Mouse (Mus musculus) lung, embryonic 16.5 days (tissue): ENCODE data around the gene Gm49361. TPM values are rescaled to one million over a fixed set of nuclear protein-coding genes. Genes with fewer than 3 reads are reported as not detected.

ENCODE experiments used
- ATAC-seq: fragments of 200-750 bp; cut with Nextera tagmentation; 2 replicates; pipeline ENCODE4 v1.8.0; 2017; ENCODE audit warnings: low read depth, mild to moderate bottlenecking, moderate library complexity
- H3K27ac ChIP-seq: fragments of 300-500 bp; sonication (generic); 2 replicates; pipeline ENCODE4 v1.5.1; 2014; ENCODE audit warnings: mild to moderate bottlenecking, control low read depth, low read length
- H3K27me3 ChIP-seq: fragments of 300-500 bp; sonication (generic); 2 replicates; pipeline ENCODE4 v1.6.1; 2014; ENCODE audit warnings: low read depth, low read length, mixed read lengths; ENCODE audit not compliant: control insufficient read depth, insufficient read depth
- H3K36me3 ChIP-seq: fragments of 300-500 bp; sonication (generic); 2 replicates; pipeline ENCODE4 v1.6.1; 2014; ENCODE audit warnings: low read length; ENCODE audit not compliant: control insufficient read depth, insufficient read depth
- H3K4me1 ChIP-seq: fragments of 300-500 bp; sonication (generic); replicated peaks from 2 replicates; pipeline ENCODE4 v1.6.1; 2014; ENCODE audit warnings: low read length, mixed read lengths; ENCODE audit not compliant: control insufficient read depth, insufficient read depth
- H3K4me2 ChIP-seq: fragments of 300-500 bp; sonication (generic); 2 replicates; pipeline ENCODE4 v1.6.1; 2014; ENCODE audit warnings: low read depth, low read length, control low read depth
- H3K4me3 ChIP-seq: fragments of 300-500 bp; sonication (generic); 2 replicates; pipeline ENCODE4 v1.5.1; 2014; ENCODE audit warnings: mild to moderate bottlenecking, low read length, control low read depth
- H3K9ac ChIP-seq: fragments of 300-500 bp; sonication (generic); 2 replicates; pipeline ENCODE4 v1.6.1; 2014; ENCODE audit warnings: low read length, control low read depth
- H3K9me3 ChIP-seq: fragments of 300-500 bp; sonication (generic); 2 replicates; pipeline ENCODE4 v1.6.1; 2016; ENCODE audit warnings: low read length; ENCODE audit not compliant: control insufficient read depth
- WGBS: fragments of 180-500 bp; shearing (Covaris S2); extraction: QIAGEN DNeasy Blood & Tissue Kit; methylation state at CpG from one replicate; pipeline ENCODE4 v1.1.7; 2014; 5-methylcytosine and 5-hydroxymethylcytosine counted together
- polyA plus RNA-seq: library from polyadenylated mRNA; unstranded; fragments of >200 nt; fragmentation: Nextera tagmentation; extraction: Ambion mirVana; gene quantifications from 2 replicates; pipeline ENCODE4 v1.2.1, GENCODE M21; 2015

Gm49361 gene
- polyA plus RNA-seq, 1 experiment from 2014 or later = not detected

DNA sequence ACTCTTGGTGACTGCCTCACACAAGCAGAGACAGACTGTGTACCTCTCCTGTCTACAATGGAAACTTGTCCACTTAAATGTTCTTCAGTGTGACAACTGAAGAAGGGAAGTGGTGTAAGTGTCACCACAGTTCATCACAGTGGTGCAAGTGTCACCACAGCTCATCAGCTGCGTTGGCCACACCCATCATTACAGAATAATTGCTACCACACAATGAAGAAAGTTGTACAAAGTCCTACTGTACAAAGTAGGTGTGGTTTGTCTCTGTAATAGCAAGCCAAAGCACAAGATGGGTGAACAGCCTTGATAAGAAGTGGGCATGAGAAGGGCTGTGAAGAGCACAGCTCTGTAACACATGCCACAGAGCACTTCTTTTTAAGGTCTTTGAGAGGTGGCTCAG lies 33.0 kb downstream of the Gm49361 start:
- no peak overlapping the region for H3K4me2 ChIP-seq
- H3K9ac ChIP-seq = no peak overlapping the region
- WGBS = 72% methylated on average over 1 of the region's 1 CpGs

DNA sequence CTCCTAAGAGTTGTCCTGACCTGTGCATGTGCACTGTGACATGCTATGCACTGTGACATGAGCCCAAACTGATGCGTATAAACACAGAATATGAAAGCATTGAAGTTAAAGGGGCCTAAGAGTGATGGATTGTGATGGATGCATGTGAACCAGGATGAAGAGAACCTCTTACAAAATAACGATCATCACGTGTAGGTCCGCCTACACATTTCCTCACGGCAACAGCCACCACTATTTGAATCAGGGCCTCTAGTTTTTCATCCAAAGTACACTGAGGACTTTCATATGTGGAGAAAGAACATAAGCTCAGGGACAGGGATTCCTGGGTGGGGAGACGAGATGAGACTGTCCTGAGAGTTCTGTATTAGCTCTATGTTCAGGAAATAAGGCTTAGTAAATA lies 34.8 kb downstream of the Gm49361 start:
- H3K4me3 ChIP-seq = no peak overlapping the region
- no peaks in the 10 kb centered on the region; the same call in 1 of the 2 replicates for H3K36me3 ChIP-seq
- H3K27ac ChIP-seq = no peak overlapping the region
- ATAC-seq = no peak
- 76% methylated on average over 6 of the region's 6 CpGs for WGBS
- no peaks in the 10 kb centered on the region for H3K9me3 ChIP-seq
- H3K27me3 ChIP-seq = no peaks in the 10 kb centered on the region
- no peak overlapping the region for H3K4me2 ChIP-seq
- H3K4me1 ChIP-seq = peaks cover 31% of the 10 kb centered on the region
- H3K9ac ChIP-seq = no peak overlapping the region

More for the DNA sequence above, 33.0 kb downstream of the Gm49361 start:
- H3K9me3 ChIP-seq = no peaks in the 10 kb centered on the region
- peaks cover 23% of the 10 kb centered on the region for H3K4me1 ChIP-seq
- no peak overlapping the region for H3K27ac ChIP-seq
- H3K4me3 ChIP-seq = no peak overlapping the region
- no peaks in the 10 kb centered on the region for H3K27me3 ChIP-seq
- H3K36me3 ChIP-seq = 0 out of 2 replicates have a peak, but pooled peaks cover 2% of the 10 kb centered on the region
- no peak for ATAC-seq

DNA sequence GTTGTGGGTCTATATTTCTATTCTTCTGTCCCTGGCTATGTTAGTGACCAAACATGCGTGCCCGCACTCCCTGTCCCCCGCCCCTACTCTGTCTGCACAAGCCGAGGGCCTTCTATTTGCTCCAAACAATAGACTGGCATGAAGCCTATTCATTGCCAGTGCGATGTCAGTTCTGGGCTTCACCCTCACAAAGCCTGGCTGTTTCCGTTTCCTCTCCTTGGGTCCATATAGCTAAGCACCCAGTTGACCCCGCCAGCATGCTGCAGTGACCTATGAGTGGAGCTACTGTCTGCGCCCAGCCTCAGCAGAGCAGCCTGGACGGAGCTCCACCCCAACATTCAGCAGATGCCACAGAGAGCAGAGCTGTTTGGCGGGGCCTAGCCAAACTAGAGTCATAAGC lies 36.7 kb downstream of the Gm49361 start:
- WGBS = 38% methylated on average over 10 of the region's 10 CpGs
- H3K4me1 ChIP-seq = peaks cover 31% of the 10 kb centered on the region
- H3K27ac ChIP-seq = peak overlapping the region; percentile 14; the same call in 1 of the 2 replicates
- peaks cover 3% of the 10 kb centered on the region; the same call in 1 of the 2 replicates for H3K36me3 ChIP-seq
- no peaks in the 10 kb centered on the region for H3K27me3 ChIP-seq
- peak; percentile 79 for ATAC-seq
- H3K9ac ChIP-seq = no peak overlapping the region
- H3K9me3 ChIP-seq = no peaks in the 10 kb centered on the region
- no peak overlapping the region for H3K4me2 ChIP-seq
- H3K4me3 ChIP-seq = no peak overlapping the region

DNA sequence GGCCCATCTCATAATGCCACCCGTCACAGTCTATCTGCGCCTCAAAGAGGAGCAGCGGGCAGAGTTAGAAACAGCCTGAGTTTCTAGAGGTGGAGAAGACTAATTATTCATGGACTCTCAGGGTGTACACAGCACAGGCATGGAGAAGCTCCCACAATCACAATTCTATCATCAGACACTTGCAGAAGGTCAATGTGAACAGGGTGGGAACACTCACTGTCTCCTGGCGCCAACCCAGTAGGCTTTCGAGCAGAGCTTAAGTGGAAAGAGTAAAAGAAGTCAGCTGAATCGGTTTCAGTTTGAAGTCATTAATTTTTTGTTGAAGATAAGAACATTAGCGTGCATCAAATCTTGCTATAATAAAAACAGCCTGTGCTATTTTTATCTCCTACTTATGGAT lies 37.3 kb downstream of the Gm49361 start:
- no peak overlapping the region for H3K9ac ChIP-seq
- H3K4me2 ChIP-seq = no peak overlapping the region
- 62% methylated on average over 7 of the region's 7 CpGs for WGBS
- peaks cover 3% of the 10 kb centered on the region; the same call in 1 of the 2 replicates for H3K36me3 ChIP-seq
- peaks cover 31% of the 10 kb centered on the region for H3K4me1 ChIP-seq
- ATAC-seq = 0 out of 2 replicates have a peak, but pooled peaks have one; percentile 24
- no peaks in the 10 kb centered on the region for H3K9me3 ChIP-seq
- no peak overlapping the region for H3K4me3 ChIP-seq
- H3K27ac ChIP-seq = no peak overlapping the region
- H3K27me3 ChIP-seq = no peaks in the 10 kb centered on the region

DNA sequence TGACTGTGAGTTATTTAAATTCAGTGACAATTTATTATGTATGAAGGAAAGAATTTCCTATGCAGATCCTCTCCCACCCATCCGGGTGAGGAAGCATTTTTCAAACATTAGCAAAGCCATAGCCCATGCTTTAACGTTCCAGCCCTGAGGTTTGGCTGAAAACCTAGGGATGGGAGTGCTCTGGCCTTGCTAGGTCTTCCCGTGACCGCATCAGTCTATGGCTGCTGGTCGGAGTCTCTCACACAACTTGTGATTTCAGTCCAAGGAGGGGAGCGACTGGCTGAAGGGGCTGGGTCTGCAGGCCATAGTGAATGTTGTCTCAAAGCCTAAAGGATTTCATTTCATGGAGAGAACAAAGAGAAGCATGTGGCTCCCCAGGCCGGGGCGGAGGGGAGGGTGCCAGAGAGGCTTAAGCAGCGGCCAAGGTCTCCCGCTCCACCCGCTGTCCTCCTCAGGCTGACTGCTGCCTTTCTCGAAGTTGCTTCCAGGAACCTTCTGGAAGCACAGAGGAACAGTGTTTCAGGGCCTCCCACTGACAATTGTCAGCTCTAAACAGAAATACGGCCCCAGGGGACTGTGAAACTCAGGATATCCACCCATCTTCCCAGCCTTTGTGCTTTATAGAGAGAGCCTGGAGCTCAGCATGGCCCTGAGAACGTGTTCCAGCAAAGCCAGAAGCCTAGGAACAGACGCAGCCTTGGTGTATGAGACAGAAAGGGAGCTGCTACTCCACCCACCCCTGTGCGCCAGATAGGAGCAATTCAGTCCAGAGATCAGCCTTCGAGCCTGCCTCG lies 38.6 kb downstream of the Gm49361 start:
- no peaks in the 10 kb centered on the region for H3K9me3 ChIP-seq
- peak overlapping the region; percentile 67 for H3K27ac ChIP-seq
- peaks cover 8% of the 10 kb centered on the region; the same call in 1 of the 2 replicates for H3K36me3 ChIP-seq
- no peak overlapping the region for H3K4me3 ChIP-seq
- no peaks in the 10 kb centered on the region for H3K27me3 ChIP-seq
- 0 out of 2 replicates have a peak, but pooled peaks have one; percentile 22 for ATAC-seq
- peak overlapping the region; percentile 39 for H3K9ac ChIP-seq
- no peak overlapping the region for H3K4me2 ChIP-seq
- WGBS = 57% methylated on average over 18 of the region's 18 CpGs
- H3K4me1 ChIP-seq = peaks cover 32% of the 10 kb centered on the region

DNA sequence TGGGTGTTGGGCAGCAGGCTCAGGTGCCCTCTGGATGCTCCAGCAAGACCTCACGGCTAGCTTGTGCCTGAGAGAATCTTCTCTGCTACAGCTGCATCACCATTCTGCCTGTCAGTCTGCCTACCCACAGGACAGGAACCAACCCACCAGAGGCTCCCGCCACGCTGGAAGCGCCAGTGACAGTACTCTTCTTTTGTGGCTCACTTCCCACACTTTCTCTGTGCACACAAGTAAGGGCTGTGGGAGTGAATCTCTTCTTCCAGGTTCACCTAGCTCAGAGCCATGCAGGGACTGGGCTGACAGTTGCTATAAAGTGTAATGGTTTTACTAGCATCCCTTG lies 39.2 kb downstream of the Gm49361 start:
- no peaks in the 10 kb centered on the region for H3K9me3 ChIP-seq
- H3K9ac ChIP-seq = no peak overlapping the region
- no peak overlapping the region for H3K27ac ChIP-seq
- H3K36me3 ChIP-seq = peaks cover 12% of the 10 kb centered on the region; the same call in 1 of the 2 replicates
- peaks cover 34% of the 10 kb centered on the region for H3K4me1 ChIP-seq
- H3K27me3 ChIP-seq = no peaks in the 10 kb centered on the region
- 87% methylated on average over 4 of the region's 4 CpGs for WGBS
- no peak for ATAC-seq
- H3K4me2 ChIP-seq = no peak overlapping the region
- H3K4me3 ChIP-seq = no peak overlapping the region

DNA sequence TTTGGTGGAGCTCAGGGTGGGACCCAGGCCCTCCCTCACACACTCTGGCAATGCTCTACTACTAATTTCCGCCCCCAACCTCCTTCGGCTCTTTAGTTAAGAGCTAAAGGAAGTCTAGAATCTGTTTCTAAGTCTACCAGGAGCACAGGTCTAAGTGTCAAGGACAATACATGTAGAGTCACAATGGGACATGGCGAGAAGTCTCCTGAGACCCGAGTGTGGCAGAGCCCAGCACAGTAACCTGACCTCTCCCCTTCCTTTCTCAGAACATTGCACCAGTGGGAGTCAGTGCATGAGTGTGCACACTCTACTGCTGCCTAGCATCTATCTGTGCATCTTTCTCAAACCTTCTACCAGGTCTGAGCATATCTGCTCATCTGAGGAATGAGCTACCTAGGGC lies 40.1 kb downstream of the Gm49361 start:
- no peak overlapping the region for H3K4me2 ChIP-seq
- no peak overlapping the region for H3K27ac ChIP-seq
- H3K4me3 ChIP-seq = no peak overlapping the region
- H3K9me3 ChIP-seq = no peaks in the 10 kb centered on the region
- ATAC-seq = no peak
- H3K4me1 ChIP-seq = peaks cover 31% of the 10 kb centered on the region
- no peaks in the 10 kb centered on the region for H3K27me3 ChIP-seq
- H3K9ac ChIP-seq = no peak overlapping the region
- H3K36me3 ChIP-seq = peaks cover 12% of the 10 kb centered on the region; the same call in 1 of the 2 replicates
- WGBS = 77% methylated on average over 4 of the region's 4 CpGs

DNA sequence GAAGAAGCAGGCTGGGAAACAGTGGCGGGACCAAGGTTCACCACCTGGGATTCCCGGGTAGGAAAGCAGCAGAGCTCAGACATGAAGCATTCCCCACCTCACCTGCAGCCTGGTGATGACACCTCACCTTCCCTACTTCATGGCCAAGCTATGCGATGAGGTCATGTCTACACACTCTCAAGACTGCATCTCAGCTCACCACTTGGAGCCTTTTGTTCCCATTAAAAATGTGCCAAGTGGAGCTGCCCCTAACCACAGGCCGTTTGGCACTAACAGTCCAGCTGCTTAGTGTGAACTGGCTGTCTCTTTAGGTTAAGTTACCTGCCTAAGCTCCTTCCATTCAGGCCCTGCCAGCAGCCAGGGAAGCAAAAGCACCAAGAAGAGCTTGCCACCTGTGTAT lies 40.8 kb downstream of the Gm49361 start:
- H3K27me3 ChIP-seq = no peaks in the 10 kb centered on the region
- peaks cover 17% of the 10 kb centered on the region for H3K36me3 ChIP-seq
- H3K4me1 ChIP-seq = peaks cover 29% of the 10 kb centered on the region
- no peak overlapping the region for H3K27ac ChIP-seq
- 54% methylated on average over 4 of the region's 4 CpGs for WGBS
- no peak overlapping the region for H3K9ac ChIP-seq
- no peaks in the 10 kb centered on the region for H3K9me3 ChIP-seq
- H3K4me2 ChIP-seq = no peak overlapping the region
- H3K4me3 ChIP-seq = no peak overlapping the region
- no peak for ATAC-seq

DNA sequence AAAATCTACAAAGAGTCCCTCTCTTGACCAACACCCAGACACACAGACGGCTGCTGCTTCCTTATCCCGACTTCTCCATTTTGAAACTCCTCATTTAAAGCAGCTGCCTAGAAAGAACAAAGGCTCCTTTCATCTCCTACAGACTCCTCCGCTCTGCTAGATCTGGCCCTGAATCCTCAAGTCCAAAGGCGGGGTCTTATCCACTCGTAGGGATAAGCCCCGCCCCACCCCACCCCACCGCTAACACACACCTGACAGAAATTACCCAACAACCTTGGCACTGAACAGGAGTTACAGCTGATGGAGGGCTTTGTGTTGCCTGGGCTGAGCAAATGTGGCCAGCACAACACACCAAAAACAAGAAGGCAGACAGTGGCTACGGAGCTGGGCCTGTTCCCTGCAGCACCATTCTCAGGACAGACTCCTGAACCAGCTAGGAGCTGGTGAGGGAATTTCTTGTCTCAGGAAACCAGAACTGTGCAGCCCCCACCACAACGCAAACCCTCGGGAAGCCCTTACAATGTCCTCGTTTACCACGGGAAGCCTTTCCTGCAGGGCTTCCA lies 43.9 kb downstream of the Gm49361 start:
- H3K27ac ChIP-seq = peak overlapping the region; percentile 52
- H3K4me3 ChIP-seq = no peak overlapping the region
- no peaks in the 10 kb centered on the region for H3K27me3 ChIP-seq
- 52% methylated on average over 12 of the region's 12 CpGs for WGBS
- peaks cover 3% of the 10 kb centered on the region for H3K4me1 ChIP-seq
- H3K9ac ChIP-seq = no peak overlapping the region
- no peaks in the 10 kb centered on the region for H3K9me3 ChIP-seq
- ATAC-seq = peak; percentile 85
- peaks cover 39% of the 10 kb centered on the region for H3K36me3 ChIP-seq
- no peak overlapping the region for H3K4me2 ChIP-seq
